Mouse (Mus musculus) macrophage (primary cell): ENCODE measurements around the gene Esyt1. TPM values are rescaled to one million over a fixed set of nuclear protein-coding genes. Genes with fewer than 3 reads are reported as not detected.

ENCODE experiments used
- polyA plus RNA-seq: library from polyadenylated mRNA; stranded (reverse); fragments of 250-400 nt; gene quantifications from 3 replicates; pipeline ENCODE4 v1.2.4, GENCODE M21; 2018; ENCODE audit warnings: inconsistent platforms

Gene Esyt1
- polyA plus RNA-seq, 1 experiment from 2014 or later, result 147 TPM

Other genes with a start within 250 kb of the Esyt1 start
- 0.10 TPM in 1 of 3 replicates, not detected in the others for gene Il23a, start 227.1 kb downstream of the Esyt1 start, polyA plus RNA-seq
- gene Pan2, start 222.5 kb downstream of the Esyt1 start, polyA plus RNA-seq, result 2.9 to 5.7 TPM (median 3.4 TPM) in 3 replicates
- 83.6 to 112 TPM (median 85.3 TPM) in 3 replicates for gene Cnpy2, start 203.4 kb downstream of the Esyt1 start, polyA plus RNA-seq
- 94.4 to 128 TPM (median 100 TPM) in 3 replicates for gene Cs, start 188.1 kb downstream of the Esyt1 start, polyA plus RNA-seq
- gene Coq10a, start 156.9 kb downstream of the Esyt1 start, polyA plus RNA-seq, result 20.5 to 35.2 TPM (median 25.5 TPM) in 3 replicates
- gene Ankrd52, start 148.8 kb downstream of the Esyt1 start, polyA plus RNA-seq, result 23.3 to 29.3 TPM (median 26.0 TPM) in 3 replicates
- gene Slc39a5, start 124.6 kb downstream of the Esyt1 start, polyA plus RNA-seq, result not detected in 3 replicates
- gene Nabp2, start 114.4 kb downstream of the Esyt1 start, polyA plus RNA-seq, result 44.1 to 130 TPM (median 65.7 TPM) in 3 replicates
- 26.5 to 35.2 TPM (median 33.6 TPM) in 3 replicates for gene Rnf41, start 114.2 kb downstream of the Esyt1 start, polyA plus RNA-seq
- 73.6 to 136 TPM (median 74.8 TPM) in 3 replicates for gene Smarcc2, start 66.6 kb downstream of the Esyt1 start, polyA plus RNA-seq
- gene Myl6, start 31.7 kb downstream of the Esyt1 start, polyA plus RNA-seq, result 1,390 to 2,190 TPM (median 1,921 TPM) in 3 replicates
- gene Myl6b, start 27.2 kb downstream of the Esyt1 start, polyA plus RNA-seq, result 0.73 to 1.7 TPM (median 1.4 TPM) in 3 replicates
- 6.7 to 13.0 TPM (median 9.6 TPM) in 3 replicates for gene Zc3h10, start 21.9 kb upstream of the Esyt1 start, polyA plus RNA-seq
- gene Rpl41, start 23.4 kb upstream of the Esyt1 start, polyA plus RNA-seq, result 1,107 to 2,183 TPM (median 2,047 TPM) in 3 replicates
- gene Pa2g4, start 40.1 kb upstream of the Esyt1 start, polyA plus RNA-seq, result 45.8 to 148 TPM (median 116 TPM) in 3 replicates
- 1.2 to 1.7 TPM (median 1.4 TPM) in 3 replicates for gene Erbb3, start 63.8 kb upstream of the Esyt1 start, polyA plus RNA-seq
- 865 to 1,089 TPM (median 951 TPM) in 3 replicates for gene Rps26, start 100.9 kb upstream of the Esyt1 start, polyA plus RNA-seq
- gene Ikzf4, start 120.1 kb upstream of the Esyt1 start, polyA plus RNA-seq, result not detected in 3 replicates
- 2.9 to 4.7 TPM (median 4.4 TPM) in 3 replicates for gene Suox, start 148.2 kb upstream of the Esyt1 start, polyA plus RNA-seq
- gene Rab5b, start 170.4 kb upstream of the Esyt1 start, polyA plus RNA-seq, result 97.5 to 143 TPM (median 120 TPM) in 3 replicates
- 0.29 to 0.67 TPM (median 0.53 TPM) in 3 replicates for gene Pmel, start 178.3 kb upstream of the Esyt1 start, polyA plus RNA-seq
- 13.4 to 29.6 TPM (median 22.8 TPM) in 3 replicates for gene Cdk2, start 179.2 kb upstream of the Esyt1 start, polyA plus RNA-seq
- 3.4 to 9.7 TPM (median 7.0 TPM) in 3 replicates for gene Dgka, start 219.0 kb upstream of the Esyt1 start, polyA plus RNA-seq
- 23.3 to 27.6 TPM (median 27.0 TPM) in 3 replicates for gene Pym1, start 222.0 kb upstream of the Esyt1 start, polyA plus RNA-seq